Mouse (Mus musculus): ENCODE measurements around the gene Gm11985.

Gene Gm11985

DNA sequence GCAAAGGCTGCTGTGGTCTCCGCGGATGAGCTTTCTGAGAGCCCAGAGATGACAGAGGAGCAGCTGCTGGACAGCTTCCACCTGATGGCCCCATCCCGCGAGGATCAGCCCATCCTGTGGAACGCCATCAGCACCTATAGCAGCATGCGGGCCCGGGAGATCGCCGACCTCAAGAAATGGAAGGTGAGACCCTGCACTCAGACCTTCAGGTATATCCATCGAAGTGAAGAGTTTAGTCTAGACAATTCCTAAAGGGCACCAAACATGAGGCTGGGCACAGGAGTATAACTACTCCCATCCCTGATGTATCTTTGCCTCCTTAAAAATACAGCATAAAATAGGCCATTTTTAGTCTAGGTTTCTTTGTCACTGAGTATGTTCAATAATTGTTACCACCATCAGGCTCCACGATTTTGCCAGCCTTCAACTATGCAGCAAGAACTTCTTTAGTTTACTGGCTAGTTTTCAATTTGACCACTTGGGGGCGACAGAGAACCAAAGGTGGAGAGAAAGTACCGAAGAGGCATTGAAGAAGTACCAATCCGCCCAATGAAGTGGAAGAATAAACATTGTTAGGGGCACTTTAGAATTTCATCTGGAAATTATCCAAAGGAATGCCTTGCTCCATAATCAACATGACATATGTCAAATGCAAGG, 11.5 kb upstream of the Gm11985 start:
- DNase-seq = peak in 1 of 2 experiments; percentile 16

- no peak for DNase-seq
Observed at GRCm38 (mm10) chr11:7198481-7199256, 10.3 kb upstream of the Gm11985 start.

DNA sequence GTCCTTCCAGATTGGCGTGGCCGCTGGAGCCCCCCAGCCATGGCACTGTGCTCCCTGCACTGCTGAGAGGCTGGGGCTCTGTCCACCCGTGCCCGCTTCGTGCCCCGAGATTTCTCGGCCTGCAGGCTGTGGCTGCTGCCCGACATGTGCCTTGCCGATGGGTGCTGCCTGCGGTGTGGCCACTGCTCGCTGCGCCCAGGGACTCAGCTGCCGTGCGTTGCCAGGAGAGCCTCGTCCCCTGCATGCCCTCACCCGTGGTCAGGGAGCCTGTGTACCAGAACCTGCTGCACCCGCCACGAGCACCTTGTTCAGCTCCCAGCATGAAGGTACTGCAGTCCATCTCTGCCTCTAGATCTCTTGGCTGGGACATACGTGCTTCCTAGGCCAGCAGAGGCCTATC, 9.6 kb upstream of the Gm11985 start:
- no peak for DNase-seq

GRCm38 (mm10) chr11:7197491-7197941, 9.1 kb upstream of the Gm11985 start, which contains the start of gene Igfbp1:
Gene Igfbp1, plus strand, starts transcription at chr11:7197782.
- no peak for DNase-seq

DNA sequence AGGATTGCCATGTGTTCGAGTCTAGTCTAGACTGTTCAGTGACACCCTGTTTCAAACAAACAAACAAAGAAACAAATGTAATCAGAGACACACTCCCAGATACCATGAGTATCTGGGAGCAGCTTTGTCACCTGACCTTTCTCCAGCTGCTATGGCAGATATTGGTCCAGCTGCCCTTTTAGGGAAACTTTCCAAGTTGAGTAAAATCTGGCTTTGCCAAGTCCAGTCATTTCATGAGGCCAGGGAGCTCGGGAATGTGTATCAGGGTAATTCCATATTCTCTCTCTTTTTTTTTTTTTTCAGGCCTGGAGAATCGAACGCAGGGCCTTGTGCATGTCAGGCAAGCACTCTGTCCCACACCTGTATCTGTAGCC, 6.9 kb upstream of the Gm11985 start:
- no peak for DNase-seq

DNA sequence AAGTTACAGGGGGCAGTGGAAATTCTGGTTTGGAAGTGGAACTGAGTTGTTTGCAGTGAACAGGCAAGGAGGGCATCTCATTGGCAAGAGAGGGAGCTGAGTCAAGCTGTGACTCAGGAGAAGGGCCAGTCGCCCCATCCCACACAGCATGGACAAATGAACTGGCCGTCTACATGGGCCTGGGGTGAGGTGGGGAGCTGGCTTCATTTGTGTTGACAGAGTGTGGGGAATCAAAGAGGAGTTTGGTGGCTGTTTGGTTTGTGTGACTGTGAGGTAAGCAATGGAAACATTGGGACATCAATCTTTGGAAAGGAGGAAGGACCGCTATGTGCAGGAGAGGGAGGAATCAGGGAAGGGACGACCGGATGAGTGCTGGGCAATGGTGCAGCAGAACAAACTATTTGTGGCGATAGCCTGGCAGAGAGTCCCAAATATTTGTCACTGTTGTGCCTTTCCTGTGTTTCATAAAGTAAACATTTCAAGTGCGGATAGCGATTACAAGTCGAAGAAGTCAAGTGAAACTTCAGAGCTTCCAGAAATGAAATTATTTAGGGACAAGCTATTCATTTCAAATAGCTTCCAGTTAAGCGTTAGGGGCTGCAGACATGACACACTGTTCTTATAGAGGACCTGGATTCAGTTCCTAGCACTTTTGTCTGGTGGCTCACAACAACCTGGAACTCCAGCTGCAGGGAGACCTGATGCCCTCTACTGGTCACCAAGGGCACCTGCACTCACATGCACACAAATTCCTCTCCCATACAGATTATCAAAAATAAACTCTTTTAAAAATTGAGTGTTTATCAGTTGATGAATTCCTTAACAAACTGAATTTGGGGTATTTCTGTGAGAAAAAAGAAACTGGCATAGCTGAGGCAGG, 6.3 kb upstream of the Gm11985 start:
- no peak for DNase-seq

DNA sequence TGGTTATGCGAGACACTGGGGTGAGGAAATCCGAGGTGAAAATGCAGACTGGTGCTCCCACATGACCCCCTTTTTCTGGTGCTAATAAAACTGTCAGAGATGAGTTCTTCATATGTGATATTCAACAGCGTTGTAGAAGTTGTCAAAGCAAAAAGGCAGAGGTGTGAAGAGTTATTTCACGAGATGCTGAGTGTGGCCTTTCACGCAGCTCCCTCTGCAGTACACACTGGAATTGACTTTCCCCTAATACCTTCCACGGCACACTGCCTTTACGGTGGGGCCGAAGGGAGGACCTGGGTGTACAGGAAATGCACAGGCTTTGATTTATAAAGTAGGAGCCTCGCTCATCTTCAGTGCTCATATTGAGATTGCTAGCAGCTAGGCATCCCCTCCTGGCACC, 4.8 kb upstream of the Gm11985 start:
- DNase-seq = no peak

DNA sequence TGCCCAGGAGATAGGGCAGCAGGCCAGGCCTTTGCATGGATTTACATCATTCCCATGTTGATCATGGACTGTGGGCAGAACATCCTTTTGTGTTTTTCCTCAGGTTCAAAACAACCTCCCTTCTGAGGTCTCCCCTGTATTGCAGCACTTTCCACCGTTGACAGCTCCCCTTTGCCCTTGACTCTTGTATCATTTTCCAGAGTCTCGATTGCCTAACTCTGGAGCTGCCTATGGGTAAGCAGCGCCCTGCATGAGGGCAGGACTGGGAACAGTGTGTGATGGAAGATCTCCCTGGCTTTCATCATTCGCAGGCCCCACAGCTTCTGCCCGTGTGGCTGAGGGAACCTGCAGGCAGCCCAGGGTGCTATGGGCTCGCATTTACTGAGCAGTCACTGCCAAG, 4.3 kb upstream of the Gm11985 start:
- DNase-seq = no peak

DNA sequence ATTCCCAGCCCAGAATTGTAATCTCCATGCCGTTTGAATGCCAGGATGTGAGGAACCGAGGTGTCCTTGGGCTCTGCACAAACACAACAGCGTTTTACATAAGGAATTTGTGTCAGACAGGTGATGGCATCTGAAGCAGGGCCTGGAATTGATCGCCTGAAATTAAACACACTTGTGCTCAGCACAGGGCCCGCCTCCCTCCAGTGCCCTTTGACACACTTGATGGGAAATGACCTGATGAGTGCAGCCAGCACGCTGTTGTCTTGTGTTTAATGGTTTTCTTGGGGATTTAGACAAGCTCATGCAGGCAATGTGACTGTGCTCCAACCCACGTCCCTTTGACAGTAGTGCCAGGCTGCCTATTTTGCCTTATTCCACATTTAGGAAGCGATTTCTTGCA, 897 bp downstream of the Gm11985 start:
- DNase-seq = no peak

DNA sequence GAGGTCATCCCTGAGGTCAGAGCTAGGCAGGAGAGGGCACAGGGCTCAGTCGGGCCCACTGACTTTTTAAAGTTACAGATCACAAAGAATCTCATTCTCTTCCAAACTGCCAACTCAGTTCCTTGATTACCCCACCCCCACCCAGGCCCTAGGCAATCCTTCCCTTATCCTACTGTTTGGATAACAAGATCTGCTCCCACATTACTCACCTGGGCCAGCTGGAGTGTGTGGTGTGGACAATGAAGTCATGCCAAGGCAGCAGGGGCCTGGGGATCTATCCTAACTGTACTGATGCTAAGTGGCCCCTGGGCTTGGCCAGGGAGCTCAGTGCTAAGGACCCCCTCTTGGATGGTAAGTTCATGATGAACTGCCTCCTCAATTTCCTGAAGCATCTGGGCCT, 3.9 kb downstream of the Gm11985 start:
- no peak for DNase-seq

DNA sequence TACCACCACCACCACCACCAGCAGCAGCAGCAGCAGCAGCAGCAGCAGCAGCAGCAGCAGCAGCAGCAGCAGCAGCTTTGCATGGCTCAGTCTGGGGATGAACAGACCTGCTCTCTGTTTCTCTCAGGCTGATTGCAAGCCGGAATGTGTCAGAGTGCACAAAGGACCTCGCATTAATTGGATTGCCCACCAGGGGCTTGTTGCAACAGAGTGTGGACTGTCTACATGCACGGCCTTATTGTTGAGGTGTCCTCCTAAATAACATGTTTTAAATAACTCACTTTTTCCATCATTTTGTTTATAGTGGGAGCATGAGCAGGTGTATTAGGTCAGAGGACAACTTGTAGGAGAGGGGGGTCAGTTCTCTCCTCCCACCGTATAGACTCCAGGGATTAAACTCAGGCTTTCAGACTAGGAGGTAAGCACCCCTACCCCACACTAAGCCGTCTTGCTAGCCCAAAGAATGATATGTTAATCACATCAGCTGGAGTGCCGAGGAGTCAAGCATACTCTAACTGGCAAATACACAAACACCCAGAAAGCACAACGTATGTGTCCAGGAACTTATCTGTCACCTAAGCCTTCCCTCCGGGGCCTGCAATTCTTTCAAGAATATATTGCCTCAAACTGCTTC, 5.8 kb downstream of the Gm11985 start:
- no peak for DNase-seq

DNA sequence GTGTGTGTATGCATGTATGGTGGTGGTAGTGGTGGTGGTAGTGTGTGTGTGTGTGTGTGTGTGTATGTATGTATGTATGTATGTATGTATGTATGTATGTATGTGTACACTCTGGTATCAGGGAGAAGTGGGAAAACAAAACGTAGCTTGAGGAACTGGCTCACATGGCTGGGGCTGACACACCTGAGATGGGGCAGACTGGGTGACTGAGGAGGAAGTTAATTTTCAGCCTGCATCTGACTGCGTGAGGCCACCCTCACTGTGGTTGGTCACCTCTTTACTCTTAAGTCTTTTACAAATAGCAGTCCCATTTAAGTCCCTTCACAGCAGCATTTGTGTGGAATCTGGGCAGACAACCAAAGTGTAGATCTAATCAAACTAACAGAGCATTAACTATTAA, 9.1 kb downstream of the Gm11985 start:
- DNase-seq = no peak

- no peak for DNase-seq
Observed at GRCm38 (mm10) chr11:7178724-7179123, 9.6 kb downstream of the Gm11985 start.

DNA sequence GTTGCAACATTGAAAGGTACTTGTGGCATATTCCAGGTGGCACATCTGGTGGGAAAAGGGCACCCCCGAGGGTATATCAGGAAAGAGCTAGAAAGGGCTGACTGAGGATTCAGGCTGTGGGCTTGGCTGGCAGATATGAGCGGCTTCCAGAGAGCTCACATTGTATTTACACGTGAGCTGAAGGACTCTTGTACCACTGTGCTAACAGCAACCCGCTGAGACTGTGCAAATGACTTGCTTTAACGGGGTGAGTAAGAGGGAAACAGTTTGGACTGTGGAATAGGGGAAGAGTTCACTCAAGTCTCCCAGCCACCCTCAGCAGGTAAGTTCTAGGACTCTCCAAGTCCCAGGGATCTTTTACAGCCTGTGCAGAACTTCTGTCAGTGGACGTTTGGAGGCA, 14.7 kb downstream of the Gm11985 start:
- DNase-seq = no peak

- no peak for DNase-seq
Observed at GRCm38 (mm10) chr11:7169645-7170044, 18.7 kb downstream of the Gm11985 start.

DNA sequence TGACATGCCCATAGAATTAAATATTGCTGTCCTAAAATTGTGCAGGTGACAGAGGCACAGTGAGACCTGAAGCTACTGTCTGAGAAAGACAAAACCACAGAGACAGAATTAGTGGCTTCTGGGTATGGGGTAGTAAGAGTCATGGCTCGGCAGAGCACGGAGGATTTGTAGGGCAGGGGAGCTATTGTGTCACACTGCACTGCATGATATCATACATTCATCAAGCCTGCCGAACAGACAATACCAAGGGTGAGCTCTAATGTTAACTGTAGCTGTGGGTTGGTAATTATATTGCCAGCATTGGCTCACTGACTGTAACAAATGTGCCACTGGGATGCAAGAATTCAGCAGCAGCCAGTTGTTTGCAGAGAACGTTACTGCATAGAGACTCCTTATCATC, 24.0 kb downstream of the Gm11985 start:
- no peak for DNase-seq

- peak; percentile 16 to 50 for DNase-seq
Observed at GRCm38 (mm10) chr11:7161502-7162174, 26.7 kb downstream of the Gm11985 start.

DNA sequence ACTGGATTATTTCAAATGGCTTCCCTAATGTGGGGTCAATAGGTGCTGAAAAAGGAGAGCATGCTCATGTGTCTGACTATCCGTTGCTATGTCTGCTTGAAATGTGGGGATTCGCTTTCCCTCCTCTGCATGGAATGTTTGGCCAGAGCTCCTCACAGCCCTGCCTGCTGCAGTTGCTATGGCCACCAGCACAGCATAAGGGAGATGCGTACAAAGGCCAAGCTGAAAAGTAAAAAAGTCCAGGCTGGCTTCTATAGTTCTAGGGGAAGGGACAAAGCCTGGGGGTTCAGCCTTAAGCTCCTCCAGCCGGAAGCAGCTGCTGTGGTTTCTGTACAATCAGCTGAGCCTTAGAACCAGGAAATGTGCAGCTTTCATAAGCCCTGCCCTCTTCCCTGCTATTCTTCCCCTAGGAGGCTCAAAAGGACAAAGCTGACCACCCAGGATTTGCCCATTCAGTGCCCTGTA, 27.7 kb downstream of the Gm11985 start:
- peak; percentile 44 to 63 for DNase-seq

DNA sequence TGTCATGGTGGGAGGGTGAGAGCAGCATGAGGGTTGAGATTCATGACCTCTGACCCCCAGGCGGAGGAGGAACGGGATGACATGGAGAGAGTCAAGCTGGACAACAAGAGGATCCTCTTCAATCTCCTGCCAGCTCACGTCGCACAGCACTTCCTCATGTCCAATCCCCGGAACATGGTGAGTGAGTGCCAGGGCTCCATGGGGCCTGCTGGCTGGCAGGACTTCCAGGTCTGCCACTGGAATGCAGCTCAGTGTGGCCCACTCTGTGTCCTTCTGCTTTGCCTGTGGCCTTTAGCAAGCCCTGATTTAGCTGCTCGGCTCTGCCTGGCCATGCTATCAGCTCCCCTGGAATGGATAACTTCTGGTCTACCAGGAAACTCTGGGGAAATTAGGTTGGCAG, 28.2 kb downstream of the Gm11985 start:
- DNase-seq = no peak

DNA sequence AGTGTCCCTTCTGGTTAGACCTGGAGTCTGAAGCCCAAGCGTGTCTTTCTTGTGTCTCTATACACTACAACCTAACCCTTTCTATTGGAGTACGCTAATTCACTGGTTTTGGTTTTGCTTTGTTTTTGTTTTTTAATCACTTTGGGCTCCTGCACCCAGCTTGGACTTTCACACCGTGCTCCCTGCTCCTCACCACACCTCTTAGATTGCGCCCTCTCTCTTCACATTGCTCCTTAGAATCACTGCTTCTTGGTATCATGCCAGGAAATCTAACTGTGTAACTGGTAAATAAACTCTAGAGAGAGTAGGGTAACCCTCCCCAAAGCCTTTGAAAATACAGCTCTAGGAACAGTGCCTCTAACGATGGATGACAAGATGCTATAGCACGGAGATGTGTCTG, 30.2 kb downstream of the Gm11985 start:
- no peak for DNase-seq

DNA sequence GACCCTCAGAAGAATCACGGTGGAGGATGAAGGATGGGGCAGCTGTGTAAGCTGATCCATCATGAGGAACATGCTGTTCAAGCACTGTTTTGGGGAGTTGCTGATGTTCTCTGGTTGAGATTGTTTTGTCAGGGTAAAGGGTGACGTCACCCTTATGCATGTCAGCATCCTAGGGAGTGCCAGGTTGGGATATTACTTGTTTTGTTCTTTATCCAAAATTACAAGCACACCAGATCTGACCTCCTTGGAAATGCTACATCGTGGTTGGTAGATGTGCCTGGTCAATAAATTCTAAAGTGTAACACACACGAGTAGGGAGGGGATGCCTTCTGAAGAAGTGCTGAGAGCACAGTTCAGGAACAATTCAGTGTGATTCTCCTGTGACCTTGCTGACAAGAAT, 31.9 kb downstream of the Gm11985 start:
- DNase-seq = no peak

DNA sequence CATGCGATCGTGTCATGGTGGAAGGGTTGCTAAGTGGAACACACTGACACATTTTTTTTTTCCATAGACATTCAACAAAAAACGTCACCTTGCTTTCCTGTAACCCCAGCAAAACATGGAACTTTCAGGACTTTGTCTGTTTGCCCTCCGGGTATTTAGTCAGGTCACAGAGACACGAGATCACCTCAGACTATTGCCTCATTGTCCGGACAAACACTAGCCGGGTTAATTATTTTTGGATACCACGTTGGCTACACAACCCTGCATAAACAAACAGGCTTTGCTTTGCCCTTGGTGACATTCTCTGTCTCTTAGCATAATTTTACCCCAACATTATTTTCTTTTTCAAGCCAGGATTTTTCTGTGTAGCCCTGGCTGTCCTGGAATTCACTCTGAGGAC, 35.3 kb downstream of the Gm11985 start:
- DNase-seq = no peak

Measured in thymus, postnatal 36 days (tissue).